In the genomic region with DNA sequence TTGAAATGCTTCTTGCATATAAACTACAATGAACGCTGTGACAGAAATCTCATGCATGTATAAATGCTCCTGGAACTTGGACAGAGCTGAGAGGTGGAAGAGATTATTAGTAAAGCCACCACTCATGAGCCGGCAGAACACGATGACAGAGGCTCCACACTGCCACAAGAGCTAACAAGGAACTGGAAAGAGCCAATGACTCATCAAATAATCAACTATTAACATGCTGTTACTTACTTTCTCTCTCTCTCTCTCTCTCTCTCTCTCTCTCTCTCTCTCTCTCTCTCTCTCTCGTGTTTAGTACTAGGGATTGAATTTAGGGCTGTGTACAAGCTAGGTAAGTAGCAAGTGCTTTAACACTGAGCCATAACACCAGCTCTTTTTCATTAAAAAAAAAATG, we compare ENCODE assay signal across 16 mouse cellular contexts.
"Had no signal": no experiment of that assay in that cellular context is flagged by ENCODE, and none has a peak within 500 bp of the region (broad histone marks: within the 10 kb centered on the region; RNA-seq: fewer than 3 reads in every experiment).

No protein-coding gene starts in this region.

- H3K4me3 ChIP-seq: layer of hippocampus, adult 2 months; limb, embryonic 13.5 days; midbrain, embryonic 13.5 days; myocyte; neural tube, embryonic 15.5 days had no signal

- DNase-seq: kidney, adult 11 months; kidney, adult 9 months; kidney, postnatal 36 days; left cerebral cortex, postnatal 4 days; lung, adult 18-20 months; lung, postnatal 36 days; right cerebral cortex, adult 18-20 months; spleen, adult 18-20 months; thymus, postnatal 4 days had no signal

- H3K36me3 ChIP-seq: limb, embryonic 13.5 days; midbrain, embryonic 13.5 days; neural tube, embryonic 15.5 days had no signal

- H3K4me1 ChIP-seq: midbrain, embryonic 13.5 days; neural tube, embryonic 15.5 days had no signal

- ATAC-seq: midbrain, embryonic 13.5 days had no signal

- H3K4me2 ChIP-seq: limb, embryonic 13.5 days; midbrain, embryonic 13.5 days; neural tube, embryonic 15.5 days had no signal

- H3K27me3 ChIP-seq: limb, embryonic 13.5 days; midbrain, embryonic 13.5 days; neural tube, embryonic 15.5 days had no signal

- H3K27ac ChIP-seq: kidney, postnatal 0 days; layer of hippocampus, adult 2 months; limb, embryonic 13.5 days; liver, embryonic 14.5 days; midbrain, embryonic 13.5 days; neural tube, embryonic 15.5 days had no signal

- H3K9me3 ChIP-seq: limb, embryonic 13.5 days; midbrain, embryonic 13.5 days; neural tube, embryonic 15.5 days had no signal

- H3K9ac ChIP-seq: limb, embryonic 13.5 days; liver, embryonic 14.5 days; midbrain, embryonic 13.5 days; neural tube, embryonic 15.5 days had no signal
